Mouse (Mus musculus): ENCODE measurements around the gene Bbs5.

Bbs5 gene

GRCm38 (mm10) chr2:69644968-69645617, 1.9 kb upstream of the Bbs5 start:
- ChIA-PET POLR2A (interaction anchor here in 1 of 4 experiments (1.3 kb wide), 1 partner anchor 77 kb away, joined by 7 read pairs; the partner anchor contains the start of gene Ppig), CTCF (no interaction called here)

- CTCF ChIA-PET: no interaction called here
- POLR2A ChIA-PET: interaction anchor here in 2 of 4 experiments (0.6 to 1.1 kb wide), 2 partner anchors 14 to 37 kb away, joined by 3 read pairs; no protein-coding TSS in a partner anchor
Observed at GRCm38 (mm10) chr2:69649716-69650115, 2.7 kb downstream of the Bbs5 start.

- CTCF ChIA-PET: no interaction called here
Observed at GRCm38 (mm10) chr2:69659326-69659725, 12.4 kb downstream of the Bbs5 start.

GRCm38 (mm10) chr2:69663827-69664476, 17.0 kb downstream of the Bbs5 start:
- ChIA-PET POLR2A (interaction anchor here in 3 of 4 experiments (0.9 to 1.2 kb wide), 3 partner anchors 12 to 17 kb away, joined by 3 to 4 read pairs (median 4); partner anchors contain the start of gene Bbs5 (in 1 of the 3)), CTCF (interaction anchor here in 2 of 4 experiments (0.5 to 1.5 kb wide), 4 partner anchors 15 to 135 kb away, joined by 3 to 4 read pairs (median 3); no protein-coding TSS in a partner anchor)

More at GRCm38 (mm10) chr2:69659326-69659725, 12.4 kb downstream of the Bbs5 start:
- POLR2A ChIA-PET: no interaction called here

- POLR2A ChIA-PET: no interaction called here
- CTCF ChIA-PET: no interaction called here
Observed at GRCm38 (mm10) chr2:69667656-69668055, 20.7 kb downstream of the Bbs5 start.

GRCm38 (mm10) chr2:69668414-69668813, 21.4 kb downstream of the Bbs5 start:
- ChIA-PET POLR2A (no interaction called here), CTCF (no interaction called here)

- ChIA-PET POLR2A (interaction anchor here in 1 of 4 experiments (1.3 kb wide), 1 partner anchor 23 kb away, joined by 5 read pairs; the partner anchor contains the start of gene Bbs5), CTCF (interaction anchor here in 3 of 4 experiments (0.7 to 1.4 kb wide), 3 partner anchors 10 kb away, joined by 3 to 6 read pairs (median 4); no protein-coding TSS in a partner anchor)
Observed at GRCm38 (mm10) chr2:69669853-69670252, 22.9 kb downstream of the Bbs5 start, which contains the start of gene Klhl41. Gene Klhl41, plus strand, starts transcription at chr2:69670120.

- CTCF ChIA-PET: no interaction called here
- POLR2A ChIA-PET: interaction anchor here in 1 of 4 experiments (1.4 kb wide), 1 partner anchor 26 kb away, joined by 3 read pairs; the partner anchor contains the start of gene Bbs5
Observed at GRCm38 (mm10) chr2:69673723-69674122, 26.8 kb downstream of the Bbs5 start.

- CTCF ChIA-PET: no interaction called here
- POLR2A ChIA-PET: interaction anchor here in 1 of 4 experiments (2.4 kb wide), 1 partner anchor 28 kb away, joined by 6 read pairs; the partner anchor contains the start of gene Bbs5
Observed at GRCm38 (mm10) chr2:69675266-69675665, 28.3 kb downstream of the Bbs5 start.

GRCm38 (mm10) chr2:69676713-69677112, 29.7 kb downstream of the Bbs5 start:
- POLR2A ChIA-PET: interaction anchor here in 1 of 4 experiments (2.4 kb wide), 1 partner anchor 30 kb away, joined by 6 read pairs; the partner anchor contains the start of gene Bbs5
- CTCF ChIA-PET: interaction anchor here in 1 of 4 experiments (1.0 kb wide), 1 partner anchor 114 kb away, joined by 4 read pairs; no protein-coding TSS in a partner anchor

GRCm38 (mm10) chr2:69677215-69677614, 30.2 kb downstream of the Bbs5 start:
- ChIA-PET CTCF (interaction anchor here in 1 of 4 experiments (1.0 kb wide), 1 partner anchor 113 kb away, joined by 4 read pairs; no protein-coding TSS in a partner anchor), POLR2A (interaction anchor here in 1 of 4 experiments (2.4 kb wide), 1 partner anchor 30 kb away, joined by 6 read pairs; the partner anchor contains the start of gene Bbs5)

GRCm38 (mm10) chr2:69679990-69680389, 33.0 kb downstream of the Bbs5 start:
- ChIA-PET CTCF (interaction anchor here (0.6 to 2.0 kb wide), 60 partner anchors 9 to 417 kb away, joined by 3 to 13 read pairs (median 3); partner anchors contain the start of genes Fastkd1 (in 4 of the 4), Klhl41 (in 3 of the 4), Bbs5 (in 2 of the 4) and Klhl23 (in 2 of the 4)), POLR2A (interaction anchor here in 3 of 4 experiments (0.6 to 1.5 kb wide), 7 partner anchors 14 to 264 kb away, joined by 3 to 6 read pairs (median 3); partner anchors contain the start of genes Bbs5 (in 1 of the 3), Ccdc173 (in 1 of the 3), Fastkd1 (in 1 of the 3) and Phospho2 (in 1 of the 3))

GRCm38 (mm10) chr2:69681931-69682330, 35.0 kb downstream of the Bbs5 start:
- POLR2A ChIA-PET: no interaction called here

GRCm38 (mm10) chr2:69683036-69683805, 36.2 kb downstream of the Bbs5 start:
- ChIA-PET POLR2A (interaction anchor here in 3 of 4 experiments (0.6 to 0.8 kb wide), 3 partner anchors 16 to 633 kb away, joined by 3 to 7 read pairs (median 4); no protein-coding TSS in a partner anchor), CTCF (interaction anchor here in 2 of 4 experiments (0.6 to 0.9 kb wide), 3 partner anchors 10 to 95 kb away, joined by 5 to 9 read pairs (median 8); no protein-coding TSS in a partner anchor)

More at GRCm38 (mm10) chr2:69681931-69682330, 35.0 kb downstream of the Bbs5 start:
- CTCF ChIA-PET: no interaction called here

- POLR2A ChIA-PET: interaction anchor here in 1 of 4 experiments (0.6 kb wide), 1 partner anchor 268 kb away, joined by 5 read pairs; no protein-coding TSS in a partner anchor
Observed at GRCm38 (mm10) chr2:69684488-69684887, 37.5 kb downstream of the Bbs5 start.

GRCm38 (mm10) chr2:69690214-69690613, 43.2 kb downstream of the Bbs5 start:
- POLR2A ChIA-PET: interaction anchor here in 1 of 4 experiments (2.2 kb wide), 1 partner anchor 9 kb away, joined by 5 read pairs; no protein-coding TSS in a partner anchor
- CTCF ChIA-PET: interaction anchor here in 3 of 4 experiments (0.8 to 1.7 kb wide), 4 partner anchors 10 to 11 kb away, joined by 3 to 7 read pairs (median 4); no protein-coding TSS in a partner anchor

More at GRCm38 (mm10) chr2:69684488-69684887, 37.5 kb downstream of the Bbs5 start:
- CTCF ChIA-PET: interaction anchor here in 1 of 4 experiments (0.6 kb wide), 1 partner anchor 1432 kb away, joined by 9 read pairs; no protein-coding TSS in a partner anchor

- ChIA-PET CTCF (interaction anchor here in 3 of 4 experiments (0.8 to 1.7 kb wide), 4 partner anchors 11 kb away, joined by 3 to 7 read pairs (median 4); no protein-coding TSS in a partner anchor), POLR2A (interaction anchor here in 1 of 4 experiments (2.2 kb wide), 1 partner anchor 8 kb away, joined by 5 read pairs; no protein-coding TSS in a partner anchor)
Observed at GRCm38 (mm10) chr2:69690843-69691242, 43.9 kb downstream of the Bbs5 start.
